Mouse (Mus musculus): ENCODE data around the gene Galnt4.
A peak's percentile ranks its signal among the peaks of the same experiment; 100 is the strongest.

Galnt4 gene

GRCm38 (mm10) chr10:99115471-99116236, 7.7 kb downstream of the Galnt4 start:
- DNase-seq (ENCODE audit: low spot score in 2 of 2) = no peak

- no peak for DNase-seq (ENCODE audit: low spot score in 2 of 2)
These were observed 8.3 kb downstream of the Galnt4 start for GRCm38 (mm10) chr10:99116237-99116632.

- no peak for DNase-seq (ENCODE audit: low spot score in 2 of 2)
These were observed 9.0 kb downstream of the Galnt4 start for GRCm38 (mm10) chr10:99116650-99117615.

GRCm38 (mm10) chr10:99117876-99118275, 9.9 kb downstream of the Galnt4 start:
- no peak for DNase-seq (ENCODE audit: low spot score in 2 of 2)

GRCm38 (mm10) chr10:99118697-99119096, 10.7 kb downstream of the Galnt4 start:
- DNase-seq (ENCODE audit: low spot score in 2 of 2) = no peak

GRCm38 (mm10) chr10:99119471-99119870, 11.5 kb downstream of the Galnt4 start:
- no peak for DNase-seq (ENCODE audit: low spot score in 2 of 2)

- DNase-seq (ENCODE audit: low spot score in 2 of 2) = no peak
These were observed 18.3 kb downstream of the Galnt4 start, which contains the start of gene Phxr2 for GRCm38 (mm10) chr10:99126225-99126624. Gene Phxr2 (minus strand): TSS chr10:99126325.

- DNase-seq (ENCODE audit: low spot score in 2 of 2) = no peak
These were observed 19.0 kb downstream of the Galnt4 start for GRCm38 (mm10) chr10:99126954-99127353.

- no peak for DNase-seq (ENCODE audit: low spot score in 2 of 2)
These were observed 19.8 kb downstream of the Galnt4 start for GRCm38 (mm10) chr10:99127691-99128261.

- no peak for DNase-seq (ENCODE audit: low spot score in 2 of 2)
These were observed 22.7 kb downstream of the Galnt4 start for GRCm38 (mm10) chr10:99130611-99131010.

GRCm38 (mm10) chr10:99131298-99131697, 23.3 kb downstream of the Galnt4 start:
- no peak for DNase-seq (ENCODE audit: low spot score in 2 of 2)

GRCm38 (mm10) chr10:99132189-99132588, 24.2 kb downstream of the Galnt4 start:
- no peak for DNase-seq (ENCODE audit: low spot score in 2 of 2)

GRCm38 (mm10) chr10:99132595-99133272, 24.8 kb downstream of the Galnt4 start:
- DNase-seq (ENCODE audit: low spot score in 2 of 2) = peak in 1 of 2 experiments; percentile 42

GRCm38 (mm10) chr10:99133321-99133875, 25.4 kb downstream of the Galnt4 start:
- DNase-seq (ENCODE audit: low spot score in 2 of 2) = no peak

- no peak for DNase-seq (ENCODE audit: low spot score in 2 of 2)
These were observed 28.4 kb downstream of the Galnt4 start for GRCm38 (mm10) chr10:99136337-99136736.

- DNase-seq (ENCODE audit: low spot score in 2 of 2) = no peak
These were observed 37.7 kb downstream of the Galnt4 start for GRCm38 (mm10) chr10:99145611-99146010.

- no peak for DNase-seq (ENCODE audit: low spot score in 2 of 2)
These were observed 38.6 kb downstream of the Galnt4 start for GRCm38 (mm10) chr10:99146596-99146995.

- no peak for DNase-seq (ENCODE audit: low spot score in 2 of 2)
These were observed 42.1 kb downstream of the Galnt4 start for GRCm38 (mm10) chr10:99150016-99150415.

- no peak for DNase-seq (ENCODE audit: low spot score in 2 of 2)
These were observed 43.6 kb downstream of the Galnt4 start for GRCm38 (mm10) chr10:99151580-99151979.

- no peak for DNase-seq (ENCODE audit: low spot score in 2 of 2)
These were observed 44.1 kb downstream of the Galnt4 start for GRCm38 (mm10) chr10:99152063-99152462.

GRCm38 (mm10) chr10:99154635-99155034, 46.7 kb downstream of the Galnt4 start:
- no peak for DNase-seq (ENCODE audit: low spot score in 2 of 2)
